Mouse (Mus musculus) cerebellum, adult 2 months (tissue): ENCODE data around the gene Slc16a14.
"Not testable (repeated sequence)": the region's sequence is repeated elsewhere in the genome, so short reads cannot be mapped to it uniquely, and the experiment has no call there.

ENCODE experiments used
- CTCF ChIP-seq: fragments of 200-500 bp; IDR thresholded peaks from 2 replicates; pipeline ENCODE4 v1.5.1; 2011; ENCODE audit warnings: low read depth, mild to moderate bottlenecking, control low read depth, low read length, moderate library complexity, borderline replicate concordance; ENCODE audit not compliant: insufficient read depth
- POLR2A ChIP-seq: fragments of 200-500 bp; IDR thresholded peaks from 2 replicates; pipeline ENCODE4 v1.6.1; 2011; ENCODE audit warnings: low read length, control low read depth, borderline replicate concordance; ENCODE audit not compliant: insufficient read depth

DNA sequence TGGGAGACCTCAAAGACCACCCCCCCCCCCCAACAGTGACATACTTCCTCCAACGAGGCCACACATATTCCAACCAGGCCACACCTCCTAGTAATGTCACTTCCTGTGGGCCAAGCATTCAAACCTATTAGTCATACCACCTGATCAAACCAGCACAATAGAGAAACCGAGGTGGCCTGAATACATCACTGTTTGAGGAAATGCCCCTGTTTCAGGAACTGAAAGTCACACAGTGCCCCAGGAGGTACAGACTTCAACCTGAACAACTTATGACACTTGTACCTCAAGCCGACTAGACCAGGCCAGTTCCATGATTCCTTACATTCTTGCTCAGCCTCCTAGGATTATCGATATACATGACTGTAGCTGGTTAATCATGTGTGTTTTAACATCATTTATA, 22.8 kb upstream of the Slc16a14 start:
- not testable (repeated sequence) for TF ChIP-seq CTCF, POLR2A
